Mouse (Mus musculus) c-Kit-positive CD71-negative TER-119-negative erythroid progenitor cells, embryonic 14.5 days (primary cell): ENCODE data around the gene Rpl27a.

Source experiments
- DNase-seq: peaks from one replicate; pipeline ENCODE4 v3.0.0-alpha.2; 2013; ENCODE audit warnings: low read depth

The Rpl27a gene

DNA sequence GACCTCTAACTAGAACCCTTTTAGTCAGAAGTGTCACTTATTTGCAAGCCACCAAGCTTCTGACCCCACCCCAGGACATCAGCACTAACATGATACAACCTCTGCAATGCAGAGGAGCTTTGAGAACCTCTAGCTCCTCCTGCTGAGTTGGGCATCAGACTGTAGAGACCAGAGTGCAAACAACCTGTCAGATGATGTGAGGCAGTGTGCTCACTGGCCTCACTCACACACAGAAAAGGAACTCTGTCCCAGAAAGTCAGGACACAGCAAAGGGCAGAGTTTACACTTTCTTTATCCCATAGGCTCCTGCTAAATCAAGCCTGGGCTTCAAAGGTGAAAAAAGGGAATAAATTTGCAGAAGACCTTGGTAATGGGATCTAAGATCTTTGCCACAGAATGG lies 47.4 kb downstream of the Rpl27a start:
- DNase-seq: no peak

DNA sequence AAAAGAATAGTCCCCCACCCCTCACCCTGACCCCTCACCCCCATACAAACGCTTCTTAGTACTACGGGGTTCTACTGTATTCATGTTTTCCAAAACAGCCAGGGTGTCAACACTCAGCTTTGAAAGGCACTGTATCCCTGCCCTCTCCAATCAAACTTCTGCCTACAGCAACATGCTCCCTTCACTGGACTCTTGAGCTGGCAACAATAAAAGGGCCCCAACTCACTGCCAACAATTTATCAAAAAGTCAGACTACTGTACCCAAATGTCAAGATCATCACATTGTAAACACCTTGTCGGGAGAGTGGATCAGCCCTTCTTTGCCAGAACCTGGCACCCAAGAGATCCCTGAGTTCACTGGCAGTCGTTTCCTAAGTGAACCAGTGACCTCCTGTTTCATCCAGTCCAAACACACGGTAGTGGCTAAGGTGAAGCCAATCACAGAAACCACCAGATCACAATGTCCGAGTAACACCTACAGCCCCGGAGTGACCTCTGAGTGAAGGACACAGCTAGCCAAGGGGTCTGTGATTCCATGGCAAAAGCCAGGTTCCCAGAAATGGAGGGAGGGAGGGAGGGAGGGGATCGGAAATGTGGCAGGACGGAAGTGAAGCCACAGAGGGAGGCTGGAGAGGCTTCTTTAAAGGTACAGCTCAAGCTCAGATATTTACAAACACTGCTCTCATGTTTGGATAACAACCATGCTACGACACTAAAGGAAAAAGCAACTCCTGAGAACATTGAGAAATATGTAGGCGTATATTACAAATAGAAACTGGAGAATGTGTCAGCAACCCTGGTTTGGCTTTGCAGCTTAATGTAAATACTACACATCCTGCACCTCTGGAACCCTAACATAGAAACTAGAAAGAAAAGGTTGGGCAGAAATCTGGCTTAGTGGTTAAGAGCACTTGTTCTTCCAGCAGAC lies 48.2 kb downstream of the Rpl27a start:
- DNase-seq: no peak

DNA sequence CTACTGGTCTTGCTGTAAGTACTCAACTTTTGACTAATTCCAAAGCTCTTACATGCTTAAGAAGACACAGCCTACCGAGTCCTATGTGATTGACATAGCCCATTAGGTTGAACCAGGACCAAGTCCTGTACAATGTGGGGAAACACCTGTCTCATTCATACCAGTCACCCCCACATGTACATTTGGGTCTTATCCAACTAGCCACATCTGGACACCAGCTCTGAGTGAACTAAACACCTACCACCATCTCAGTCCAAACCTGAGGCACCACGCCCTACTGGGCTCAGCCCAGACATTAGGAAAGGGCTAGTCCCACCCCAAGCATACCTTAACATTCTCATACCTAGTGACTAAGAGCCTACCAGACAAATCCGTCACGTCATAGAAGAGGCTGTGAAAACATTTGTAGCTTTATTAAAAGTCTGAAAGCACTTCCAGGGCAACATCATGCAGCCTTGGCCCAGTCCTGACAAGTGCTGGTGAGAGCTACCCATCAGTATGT lies 49.5 kb downstream of the Rpl27a start:
- no peak for DNase-seq
